Mouse (Mus musculus): ENCODE measurements around the gene Cd70.

DNA sequence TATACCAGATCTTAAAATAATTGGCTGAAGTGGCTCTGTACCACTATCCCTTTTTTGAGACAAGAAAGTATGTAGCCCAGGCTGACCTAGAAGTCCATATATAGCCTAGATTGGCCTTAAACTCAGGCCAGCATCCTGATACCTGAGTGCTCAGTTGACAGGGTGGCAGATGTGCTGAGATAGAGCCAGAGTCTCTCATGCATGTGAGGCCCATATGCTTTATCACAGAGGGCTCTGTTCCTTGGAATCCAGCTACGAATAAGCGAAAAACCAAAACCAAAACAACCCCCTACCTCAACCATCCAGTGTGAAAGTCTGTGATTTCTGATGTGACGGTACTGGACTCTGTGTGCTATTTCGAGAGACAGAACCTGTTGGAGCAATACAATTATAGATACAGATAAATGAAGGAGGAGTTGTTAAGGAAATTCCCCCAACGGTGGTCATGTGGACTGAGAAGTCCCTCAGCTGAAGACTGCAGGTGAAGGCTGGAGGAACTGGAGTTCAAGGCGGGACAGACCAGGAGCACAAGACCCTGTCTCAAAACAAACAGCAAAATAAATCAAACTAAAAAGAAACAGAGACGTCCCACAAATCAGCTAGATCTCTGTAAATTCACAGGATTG, 41.4 kb downstream of the Cd70 start:
- TF ChIP-seq CTCF (IDR thresholded peaks at IDR 0.05; ENCODE audit: low read depth), result no peak
- no peak for TF ChIP-seq EP300 (optimal IDR thresholded peaks at IDR 0.05)
